Mouse (Mus musculus): ENCODE results near the gene Cst3. TPM values are rescaled to one million over a fixed set of nuclear protein-coding genes. Genes with fewer than 3 reads are reported as not detected.

Cst3 gene
- polyA plus RNA-seq, 1 experiment: 617 TPM

DNA sequence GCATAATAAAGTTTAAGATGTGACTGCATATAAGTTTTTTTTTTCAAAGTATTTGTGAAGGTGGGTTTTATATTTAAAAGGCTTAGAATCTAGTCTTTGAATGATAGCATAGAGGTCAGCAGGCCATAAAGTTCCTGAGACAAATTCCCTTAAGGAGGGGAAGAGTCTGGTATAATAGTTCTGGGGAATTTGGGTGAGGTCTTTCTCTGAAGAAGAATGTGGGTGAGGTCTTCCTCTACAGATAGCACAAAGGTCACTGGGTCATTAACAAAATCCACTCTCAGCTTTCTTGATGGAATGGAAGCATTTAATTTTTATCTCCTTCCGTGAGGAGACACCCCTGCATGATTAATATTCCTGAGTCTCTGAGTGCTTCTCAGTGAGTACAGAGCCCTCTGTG lies 49.5 kb downstream of the Cst3 start:
- H3K4me3 ChIP-seq (ENCODE audit: insufficient read depth, poor library complexity, severe bottlenecking): no peak overlapping the region
- TF ChIP-seq MYOD1 (IDR thresholded peaks at IDR 0.05; ENCODE audit: control insufficient read depth, insufficient read length, low read depth) (no peak), USF1 (IDR thresholded peaks at IDR 0.05; ENCODE audit: low read depth) (no peak), CEBPB (IDR thresholded peaks at IDR 0.05; ENCODE audit: low read depth) (no peak)
- no peaks in the 10 kb centered on the region for H3K79me2 ChIP-seq (ENCODE audit: control insufficient read depth, insufficient read depth)
- no peak overlapping the region for H3ac ChIP-seq (ENCODE audit: control insufficient read depth, insufficient read length, low read depth)
- no peaks in the 10 kb centered on the region for H3K79me3 ChIP-seq (ENCODE audit: low read depth)
- H3K27me3 ChIP-seq (ENCODE audit: control insufficient read depth, insufficient read depth, insufficient read length): no peaks in the 10 kb centered on the region
- no peaks in the 10 kb centered on the region for H3K36me3 ChIP-seq (ENCODE audit: control insufficient read depth, insufficient read depth)

Other genes with a start within 250 kb of the Cst3 start
- 77.3 TPM for gene Nxt1, start 203.1 kb downstream of the Cst3 start, polyA plus RNA-seq (2012; fragmentation: generic; extraction: Trizol)
- gene Gzf1, start 194.7 kb downstream of the Cst3 start, polyA plus RNA-seq (2012; fragmentation: generic; extraction: Trizol): 6.9 TPM
- 0.62 TPM for gene Napb, start 143.2 kb downstream of the Cst3 start, polyA plus RNA-seq (2012; fragmentation: generic; extraction: Trizol)
- 0.12 TPM for gene Cstl1, start 125.3 kb downstream of the Cst3 start, polyA plus RNA-seq (2012; fragmentation: generic; extraction: Trizol)
- gene Cst11, start 104.2 kb downstream of the Cst3 start, polyA plus RNA-seq (2012; fragmentation: generic; extraction: Trizol): not detected
- gene 8030411F24Rik, start 93.7 kb downstream of the Cst3 start, polyA plus RNA-seq (2012; fragmentation: generic; extraction: Trizol): not detected
- gene Cst12, start 86.3 kb downstream of the Cst3 start, polyA plus RNA-seq (2012; fragmentation: generic; extraction: Trizol): not detected
- gene Cst8, start 76.9 kb downstream of the Cst3 start, polyA plus RNA-seq (2012; fragmentation: generic; extraction: Trizol): not detected
- not detected for gene Cst13, start 55.6 kb downstream of the Cst3 start, polyA plus RNA-seq (2012; fragmentation: generic; extraction: Trizol)
- gene Cst9, start 40.5 kb downstream of the Cst3 start, polyA plus RNA-seq (2012; fragmentation: generic; extraction: Trizol): 0.06 TPM
- not detected for gene 9230104L09Rik, start 10.7 kb downstream of the Cst3 start, polyA plus RNA-seq (2012; fragmentation: generic; extraction: Trizol)
- gene Gm1330, start 127.6 kb upstream of the Cst3 start, polyA plus RNA-seq (2012; fragmentation: generic; extraction: Trizol): not detected
- not detected for gene Gm10750, start 141.5 kb upstream of the Cst3 start, polyA plus RNA-seq (2012; fragmentation: generic; extraction: Trizol)